Mouse (Mus musculus) midbrain, embryonic 13.5 days (tissue): ENCODE results near the gene Vash2. TPM values are rescaled to one million over a fixed set of nuclear protein-coding genes. Genes with fewer than 3 reads are reported as not detected.
"Not testable (repeated sequence)": the region's sequence is repeated elsewhere in the genome, so short reads cannot be mapped to it uniquely, and the experiment has no call there.

ENCODE experiments used
- ATAC-seq: fragments of 200-750 bp; cut with Nextera tagmentation; 2 replicates; pipeline ENCODE4 v1.8.0; 2017; ENCODE audit warnings: mild to moderate bottlenecking, moderate TSS enrichment, moderate library complexity
- H3K27ac ChIP-seq: fragments of 300-500 bp; sonication (generic); 2 replicates; pipeline ENCODE4 v1.5.1; 2015; ENCODE audit warnings: inconsistent platforms, mild to moderate bottlenecking, moderate library complexity
- H3K27me3 ChIP-seq: fragments of 300-500 bp; sonication (generic); 2 replicates; pipeline ENCODE4 v1.6.1; 2015; ENCODE audit warnings: mild to moderate bottlenecking, inconsistent platforms
- H3K36me3 ChIP-seq: fragments of 300-500 bp; sonication (generic); 2 replicates; pipeline ENCODE4 v1.6.1; 2015; ENCODE audit warnings: mild to moderate bottlenecking, inconsistent platforms
- H3K4me1 ChIP-seq: fragments of 300-500 bp; sonication (generic); replicated peaks from 2 replicates; pipeline ENCODE4 v1.6.1; 2015; ENCODE audit warnings: inconsistent platforms
- H3K4me2 ChIP-seq: fragments of 300-500 bp; sonication (generic); replicated peaks from 2 replicates; pipeline ENCODE4 v1.6.1; 2015; ENCODE audit warnings: moderate library complexity, mild to moderate bottlenecking, inconsistent platforms
- H3K4me3 ChIP-seq: fragments of 300-500 bp; sonication (generic); replicated peaks from 2 replicates; pipeline ENCODE4 v1.5.1; 2015; ENCODE audit warnings: mild to moderate bottlenecking, inconsistent platforms
- H3K9ac ChIP-seq: fragments of 300-500 bp; sonication (generic); replicated peaks from 2 replicates; pipeline ENCODE4 v1.6.1; 2015; ENCODE audit warnings: mild to moderate bottlenecking, inconsistent platforms
- H3K9me3 ChIP-seq: fragments of 300-500 bp; sonication (generic); 2 replicates; pipeline ENCODE4 v1.6.1; 2016; ENCODE audit warnings: mild to moderate bottlenecking, inconsistent platforms
- WGBS: fragments of 180-500 bp; shearing (Covaris S2); methylation state at CpG from one replicate; pipeline ENCODE4 v1.1.7; 2015; 5-methylcytosine and 5-hydroxymethylcytosine counted together
- polyA plus RNA-seq: library from polyadenylated mRNA; unstranded; fragments of >200 nt; fragmentation: Nextera tagmentation; extraction: Ambion mirVana; gene quantifications from 2 replicates; pipeline ENCODE4 v1.2.1, GENCODE M21; 2015

Vash2 gene
- polyA plus RNA-seq, 1 experiment from 2014 or later: 77.2 TPM

DNA sequence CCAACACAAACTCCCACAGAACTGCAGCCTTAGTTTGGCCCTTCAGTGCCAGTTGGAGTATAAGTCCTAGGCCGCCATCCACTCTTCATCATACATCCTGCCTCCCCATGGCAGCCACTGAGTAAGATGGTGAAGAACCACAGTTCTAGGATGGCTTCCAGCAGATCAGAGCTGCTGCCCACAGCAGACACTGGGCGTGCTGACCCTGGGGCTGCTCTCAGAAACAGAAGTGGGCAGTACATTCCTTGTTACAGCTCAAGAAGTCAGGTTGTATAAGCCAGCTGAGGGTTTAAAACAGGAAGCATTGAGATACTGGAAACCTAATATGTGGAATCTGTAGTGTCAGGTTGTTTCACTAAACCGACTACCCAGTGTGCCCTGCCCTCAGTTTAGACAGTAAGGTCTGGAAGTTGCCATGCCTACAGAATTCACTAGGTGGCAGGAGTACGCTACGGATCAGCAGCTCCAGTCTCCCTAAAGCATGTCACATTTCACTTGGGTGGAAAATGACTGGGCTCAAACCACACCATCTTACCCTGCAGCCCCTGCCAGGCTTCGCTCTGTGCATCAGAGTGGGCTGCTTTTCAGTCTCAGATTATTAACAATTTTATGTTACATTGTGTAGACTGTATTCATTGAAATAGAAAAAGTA, 34.9 kb downstream of the Vash2 start:
- peak; percentile 85 for ATAC-seq
- Histone ChIP-seq H3K4me3 (no peak overlapping the region), H3K4me2 (no peak overlapping the region), H3K9ac (no peak overlapping the region), H3K9me3 (no peaks in the 10 kb centered on the region), H3K4me1 (no peaks in the 10 kb centered on the region), H3K27ac (no peak overlapping the region), H3K36me3 (peaks cover 91% of the 10 kb centered on the region), H3K27me3 (no peaks in the 10 kb centered on the region)
- WGBS: 52% methylated on average over 6 of the region's 6 CpGs

DNA sequence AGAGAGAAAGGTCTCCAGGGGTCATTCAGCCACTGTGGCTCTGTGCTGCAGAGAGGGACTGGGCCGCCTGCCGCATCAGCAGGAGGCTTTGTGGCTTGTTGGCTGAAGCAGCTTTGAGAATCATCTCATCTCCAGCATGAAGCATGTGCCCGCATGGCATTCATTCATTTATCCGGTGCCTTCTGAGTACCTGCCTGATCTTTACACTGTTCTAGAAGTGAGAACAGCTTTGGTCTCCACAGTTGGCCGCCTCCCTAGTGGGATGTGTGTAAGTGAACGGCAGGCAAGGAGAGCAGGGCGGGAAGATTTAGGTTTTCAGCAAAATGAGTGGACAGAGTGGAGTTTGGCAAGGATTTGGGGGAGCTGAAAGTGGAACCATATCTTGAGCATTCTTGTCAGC, 39.3 kb downstream of the Vash2 start:
- no peak for ATAC-seq
- Histone ChIP-seq H3K4me1 (no peaks in the 10 kb centered on the region), H3K9ac (no peak overlapping the region), H3K9me3 (no peaks in the 10 kb centered on the region), H3K4me2 (no peak overlapping the region), H3K27me3 (no peaks in the 10 kb centered on the region), H3K36me3 (peaks cover 86% of the 10 kb centered on the region), H3K27ac (no peak overlapping the region), H3K4me3 (no peak overlapping the region)
- WGBS: 79% methylated on average over 7 of the region's 7 CpGs

DNA sequence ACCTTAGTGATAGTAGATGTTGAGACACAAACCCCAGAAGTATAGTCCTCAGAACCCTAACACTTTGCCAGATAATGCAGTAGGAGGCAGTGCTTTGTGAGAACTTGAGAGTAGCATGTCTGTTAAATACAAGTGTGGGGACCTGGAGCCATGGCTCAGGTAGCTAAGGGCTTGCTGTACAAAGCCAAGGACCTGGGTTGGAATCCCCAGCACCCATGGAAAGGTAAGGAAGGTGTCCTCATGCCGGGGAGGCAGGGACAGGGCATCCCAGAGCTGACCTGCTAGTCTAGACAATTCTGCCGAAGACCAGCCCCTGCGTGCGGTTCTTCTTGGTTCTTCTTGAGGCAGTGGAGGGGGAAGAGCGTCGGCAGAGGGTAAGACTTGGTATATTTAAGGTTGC, 48.9 kb downstream of the Vash2 start:
- H3K4me3 ChIP-seq: no peak overlapping the region
- H3K27me3 ChIP-seq: no peaks in the 10 kb centered on the region
- peaks cover 21% of the 10 kb centered on the region for H3K36me3 ChIP-seq
- no peak overlapping the region for H3K27ac ChIP-seq
- 96% methylated on average over 6 of the region's 6 CpGs for WGBS
- no peak overlapping the region for H3K9ac ChIP-seq
- H3K4me1 ChIP-seq: peaks cover 25% of the 10 kb centered on the region
- H3K4me2 ChIP-seq: no peak overlapping the region
- no peak for ATAC-seq
- H3K9me3 ChIP-seq: no peaks in the 10 kb centered on the region

DNA sequence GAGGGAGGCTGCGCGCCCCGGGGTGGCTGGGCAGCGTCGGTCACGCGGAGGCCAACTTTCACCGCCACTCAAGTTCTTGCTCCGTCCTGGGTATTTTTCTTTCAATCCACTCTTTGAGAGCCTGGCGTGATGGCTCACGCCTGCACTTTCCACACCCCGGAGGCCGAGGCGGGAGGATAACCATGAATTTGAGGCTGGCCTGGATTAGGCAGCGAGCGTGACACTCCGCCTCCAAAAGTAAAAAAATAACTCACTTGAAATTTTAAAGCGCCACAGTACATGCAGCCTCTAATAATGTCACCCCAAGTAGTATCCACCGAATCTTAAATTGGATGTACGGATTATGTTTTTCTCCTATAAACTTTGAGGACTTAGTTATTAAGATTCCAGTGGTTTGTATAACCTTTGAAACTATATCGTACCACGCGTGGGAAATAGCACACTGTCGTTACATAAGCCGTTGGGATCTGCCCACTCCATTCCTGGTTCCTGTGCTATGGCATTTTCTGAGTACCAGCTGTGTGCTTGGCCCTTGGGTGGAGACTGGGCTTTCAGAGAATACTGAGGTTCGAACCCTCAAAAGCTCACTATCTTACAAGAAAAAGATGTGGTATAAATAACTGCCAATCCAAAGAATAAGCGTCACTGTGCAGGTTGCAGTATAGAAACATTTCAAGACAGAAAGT, 49.9 kb downstream of the Vash2 start:
- 7% methylated on average over 27 of the region's 27 CpGs for WGBS
- no peaks in the 10 kb centered on the region for H3K9me3 ChIP-seq
- H3K4me3 ChIP-seq: peak overlapping the region; percentile 76
- peaks cover 25% of the 10 kb centered on the region for H3K4me1 ChIP-seq
- no peaks in the 10 kb centered on the region for H3K27me3 ChIP-seq
- H3K36me3 ChIP-seq: peaks cover 11% of the 10 kb centered on the region
- peak overlapping the region; percentile 72 for H3K4me2 ChIP-seq
- no peak; the same call in 1 of the 2 replicates for ATAC-seq
- H3K27ac ChIP-seq: peak overlapping the region; percentile 99
- H3K9ac ChIP-seq: peak overlapping the region; percentile 85

DNA sequence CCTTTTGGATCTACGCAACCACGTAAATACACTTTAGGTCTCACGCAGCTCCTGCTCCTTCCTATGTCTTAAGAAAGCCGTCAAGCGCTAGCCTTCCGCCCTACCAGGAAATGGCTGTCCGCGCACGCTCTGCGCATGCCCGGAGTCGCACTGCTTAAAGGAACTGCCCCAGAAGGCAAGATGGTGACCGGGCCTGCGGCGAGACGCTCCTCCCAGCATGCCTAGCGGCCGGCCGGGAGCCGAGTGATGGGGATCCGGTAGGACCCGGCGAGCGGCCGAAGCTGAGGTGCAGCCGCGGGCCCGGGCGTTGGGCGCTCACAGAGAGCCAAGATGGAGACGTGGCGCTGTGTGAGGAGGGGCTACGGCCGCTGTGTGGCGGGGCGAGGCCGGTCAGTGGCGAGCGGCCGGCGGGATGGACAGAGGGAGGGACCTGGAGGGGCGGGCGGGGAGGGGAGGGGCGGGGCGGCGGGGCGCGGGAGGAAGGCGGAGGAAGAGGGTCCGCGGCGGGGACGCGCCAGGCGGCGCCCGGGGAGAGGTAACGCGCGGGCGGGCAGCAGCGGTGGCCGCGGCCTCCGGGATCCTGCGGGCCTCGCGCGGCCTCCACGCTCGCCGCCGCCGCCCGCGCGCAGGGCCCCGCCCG, 50.6 kb downstream of the Vash2 start:
- ATAC-seq: peak; percentile 97
- Histone ChIP-seq H3K9me3 (no peaks in the 10 kb centered on the region), H3K27ac (peak overlapping the region; percentile 99), H3K27me3 (no peaks in the 10 kb centered on the region), H3K36me3 (peaks cover 5% of the 10 kb centered on the region), H3K4me1 (peaks cover 25% of the 10 kb centered on the region), H3K9ac (peak overlapping the region; percentile 85), H3K4me2 (peak overlapping the region; percentile 72), H3K4me3 (peak overlapping the region; percentile 76)
- WGBS: under 1% methylated on average over 71 of the region's 79 CpGs

DNA sequence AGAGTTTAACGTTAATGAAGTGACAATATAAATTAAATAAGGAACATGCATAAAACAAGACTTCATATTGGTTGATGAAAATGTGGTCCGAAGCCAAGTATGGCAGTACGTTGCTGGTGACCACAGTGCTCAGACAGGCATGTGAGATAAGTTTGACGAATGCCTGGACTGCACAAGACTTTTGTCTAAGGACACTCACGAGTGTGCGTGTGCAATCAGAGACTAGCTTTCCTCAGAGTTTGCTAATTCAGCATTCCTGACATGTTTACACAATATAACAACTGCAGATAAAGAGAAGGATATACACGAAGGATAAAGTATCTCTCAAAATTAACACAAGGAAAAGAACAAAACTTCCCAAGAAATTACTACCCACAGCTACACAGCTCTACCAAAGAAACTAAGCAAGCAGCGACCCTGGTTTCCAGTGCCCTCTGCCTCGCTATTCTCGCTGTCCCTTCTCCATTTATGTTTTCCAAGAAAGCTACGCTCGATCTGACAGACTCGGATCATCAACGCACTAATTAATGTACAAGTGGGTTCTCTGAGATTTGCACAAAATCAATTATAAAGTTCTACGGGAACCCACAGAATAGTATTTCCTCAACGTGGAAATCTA, 51.2 kb downstream of the Vash2 start:
- peak overlapping the region; percentile 72 for H3K4me2 ChIP-seq
- H3K36me3 ChIP-seq: peaks cover 2% of the 10 kb centered on the region
- H3K9ac ChIP-seq: peak overlapping the region; percentile 85
- no peaks in the 10 kb centered on the region for H3K9me3 ChIP-seq
- WGBS: 26% methylated on average over 16 of the region's 16 CpGs
- peak; percentile 25 for ATAC-seq
- H3K4me3 ChIP-seq: peak overlapping the region; percentile 76
- peak overlapping the region; percentile 99 for H3K27ac ChIP-seq
- H3K27me3 ChIP-seq: no peaks in the 10 kb centered on the region
- H3K4me1 ChIP-seq: peaks cover 25% of the 10 kb centered on the region

DNA sequence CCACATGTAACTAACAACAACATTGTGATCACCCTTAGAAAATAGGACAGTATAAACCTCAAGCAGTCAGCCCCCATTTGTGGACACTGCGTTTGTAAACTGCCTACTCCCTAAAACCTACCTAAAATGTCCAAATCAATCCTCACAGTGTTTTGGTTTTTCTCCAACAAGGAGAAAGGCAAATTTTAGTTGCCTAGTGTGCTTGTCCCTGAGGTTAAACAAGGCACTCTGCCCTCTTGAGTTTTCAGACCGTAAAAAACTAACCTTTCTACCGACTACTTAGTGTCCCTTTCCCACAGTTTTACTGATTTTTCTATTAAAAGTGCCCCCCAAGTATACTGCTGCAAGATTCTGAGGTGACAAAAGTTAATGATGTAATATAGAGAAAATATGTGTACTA, 51.8 kb downstream of the Vash2 start:
- no peaks in the 10 kb centered on the region for H3K27me3 ChIP-seq
- no peaks in the 10 kb centered on the region for H3K9me3 ChIP-seq
- H3K4me1 ChIP-seq: peaks cover 25% of the 10 kb centered on the region
- H3K9ac ChIP-seq: no peak overlapping the region; the same call in 1 of the 2 replicates
- no peaks in the 10 kb centered on the region for H3K36me3 ChIP-seq
- ATAC-seq: no peak
- H3K4me2 ChIP-seq: peak overlapping the region; percentile 72
- peak overlapping the region; percentile 76; the same call in 1 of the 2 replicates for H3K4me3 ChIP-seq
- no peak overlapping the region for H3K27ac ChIP-seq
- WGBS: 96% methylated on average over 3 of the region's 3 CpGs

DNA sequence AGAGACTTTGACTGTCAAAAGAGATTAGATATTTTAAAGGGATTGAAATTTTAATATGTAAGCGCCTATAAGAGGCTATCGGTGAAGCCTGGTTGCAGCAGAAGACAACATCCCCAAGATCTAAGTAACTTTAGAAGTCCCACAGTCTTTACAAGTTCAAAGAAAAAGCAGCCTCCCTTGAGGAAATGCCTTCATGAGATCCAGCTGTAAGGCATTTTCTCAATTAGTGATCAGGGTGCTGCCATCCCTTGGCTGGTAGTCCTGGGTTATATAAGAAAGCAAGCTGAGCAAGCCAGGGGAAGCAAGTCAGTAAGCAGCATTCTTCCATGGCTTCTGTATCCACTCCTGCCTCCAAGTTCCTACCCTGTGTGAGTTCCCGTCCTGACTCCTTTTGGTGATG, 54.3 kb downstream of the Vash2 start, which contains the start of gene Angel2:
Gene Angel2 (plus strand): TSS at position 301 of the 400 bp plus-strand sequence.
- not testable (repeated sequence) for ATAC-seq, H3K27me3 ChIP-seq, H3K36me3 ChIP-seq, H3K9ac ChIP-seq, H3K9me3 ChIP-seq, H3K4me2 ChIP-seq, H3K4me3 ChIP-seq, H3K27ac ChIP-seq
- H3K4me1 ChIP-seq: peaks cover 18% of the 10 kb centered on the region
- WGBS: 87% methylated on average over 3 of the region's 3 CpGs

DNA sequence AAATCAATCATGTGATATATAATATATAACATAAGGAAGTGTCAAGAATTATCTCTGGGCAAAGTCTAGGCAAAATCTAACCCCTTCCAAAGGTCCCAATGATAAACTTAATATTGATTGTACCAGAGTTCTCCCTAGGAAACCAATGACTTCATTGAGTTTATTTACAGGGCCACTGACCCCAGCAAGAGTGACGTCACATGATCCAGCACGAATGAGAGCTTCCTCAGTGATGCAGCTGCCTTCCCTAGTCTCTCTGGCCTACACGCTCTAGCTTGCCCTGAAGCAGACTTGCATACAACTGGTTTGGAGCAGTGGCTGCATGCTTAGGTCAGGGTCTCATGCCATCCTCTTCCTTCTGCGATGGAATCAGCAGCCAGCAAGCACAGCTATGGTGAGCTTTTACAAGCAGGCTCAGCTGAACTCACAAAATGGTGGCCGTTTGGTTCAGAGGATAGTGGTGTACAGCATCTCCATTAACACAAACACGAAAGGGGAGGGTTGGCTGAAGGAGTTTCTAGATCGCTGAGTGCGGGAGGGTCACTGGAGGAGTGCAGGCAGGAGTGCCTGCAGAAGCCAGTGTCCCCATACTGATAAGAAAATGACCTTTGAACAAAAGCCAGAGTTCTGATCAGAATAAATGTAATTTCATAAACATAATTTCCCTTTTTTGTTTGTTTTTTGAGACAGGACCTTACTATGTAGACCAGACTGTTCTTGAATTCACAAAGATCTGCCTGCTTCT, 59.2 kb downstream of the Vash2 start:
- H3K4me2 ChIP-seq: no peak overlapping the region
- H3K4me3 ChIP-seq: no peak overlapping the region
- no peak overlapping the region for H3K27ac ChIP-seq
- H3K9me3 ChIP-seq: no peaks in the 10 kb centered on the region
- WGBS: 75% methylated on average over 8 of the region's 8 CpGs
- no peak for ATAC-seq
- no peaks in the 10 kb centered on the region for H3K36me3 ChIP-seq
- H3K9ac ChIP-seq: no peak overlapping the region
- H3K27me3 ChIP-seq: 0 out of 2 replicates have a peak, but pooled peaks cover 3% of the 10 kb centered on the region
- H3K4me1 ChIP-seq: no peaks in the 10 kb centered on the region

DNA sequence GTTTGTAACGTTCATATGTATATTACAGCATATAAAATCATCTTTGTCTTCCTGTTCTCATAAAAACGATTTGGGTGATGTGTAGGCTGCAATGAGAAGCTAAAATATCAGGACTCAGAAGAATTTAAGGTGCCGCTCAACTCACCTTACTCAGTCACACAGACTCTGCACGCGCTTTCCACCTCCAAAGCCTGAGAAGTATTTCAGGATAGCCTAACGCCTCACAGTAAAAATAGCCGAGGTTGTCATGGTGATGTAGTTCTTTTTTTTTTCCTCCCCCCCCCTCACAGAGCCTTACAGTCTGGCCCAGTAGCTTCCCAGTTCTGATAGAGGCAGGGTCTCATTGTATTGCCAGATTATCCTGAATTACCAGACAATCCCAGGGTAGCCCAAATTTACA, 60.2 kb downstream of the Vash2 start:
- no peaks in the 10 kb centered on the region for H3K4me1 ChIP-seq
- no peak overlapping the region for H3K27ac ChIP-seq
- 0 out of 2 replicates have a peak, but pooled peaks cover 3% of the 10 kb centered on the region for H3K27me3 ChIP-seq
- no peak overlapping the region for H3K9ac ChIP-seq
- H3K4me2 ChIP-seq: no peak overlapping the region
- WGBS: 72% methylated on average over 7 of the region's 7 CpGs
- ATAC-seq: no peak
- no peaks in the 10 kb centered on the region for H3K36me3 ChIP-seq
- H3K9me3 ChIP-seq: no peaks in the 10 kb centered on the region
- H3K4me3 ChIP-seq: no peak overlapping the region

DNA sequence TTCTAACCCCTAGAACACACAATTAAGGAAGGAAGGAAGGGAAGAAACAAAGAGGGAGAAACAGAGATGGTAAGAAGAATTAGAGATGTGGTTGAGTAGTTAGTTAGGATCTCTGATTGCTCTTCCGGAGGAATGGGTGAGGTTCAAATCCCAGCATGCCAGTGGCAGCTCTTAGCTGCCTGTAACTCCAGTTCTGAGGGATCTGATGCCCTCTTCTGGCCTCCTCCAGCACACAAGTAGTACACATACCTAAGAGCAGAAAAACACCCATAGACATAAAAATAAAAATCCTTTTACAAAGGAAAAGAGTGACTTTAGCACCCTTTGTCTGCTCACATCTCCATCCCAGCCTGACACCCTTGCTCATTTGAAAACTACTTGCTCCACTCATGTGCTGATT, 66.5 kb downstream of the Vash2 start:
- H3K9ac ChIP-seq: no peak overlapping the region
- no peak overlapping the region for H3K4me3 ChIP-seq
- no peaks in the 10 kb centered on the region for H3K36me3 ChIP-seq
- peaks cover 33% of the 10 kb centered on the region for H3K4me1 ChIP-seq
- no peak overlapping the region for H3K27ac ChIP-seq
- H3K9me3 ChIP-seq: no peaks in the 10 kb centered on the region
- no peak for ATAC-seq
- H3K27me3 ChIP-seq: 0 out of 2 replicates have a peak, but pooled peaks cover 3% of the 10 kb centered on the region
- WGBS: 39% methylated on average over 1 of the region's 1 CpGs
- no peak overlapping the region for H3K4me2 ChIP-seq
